ENCODE assay signal across 11 mouse cellular contexts in the genomic region with DNA sequence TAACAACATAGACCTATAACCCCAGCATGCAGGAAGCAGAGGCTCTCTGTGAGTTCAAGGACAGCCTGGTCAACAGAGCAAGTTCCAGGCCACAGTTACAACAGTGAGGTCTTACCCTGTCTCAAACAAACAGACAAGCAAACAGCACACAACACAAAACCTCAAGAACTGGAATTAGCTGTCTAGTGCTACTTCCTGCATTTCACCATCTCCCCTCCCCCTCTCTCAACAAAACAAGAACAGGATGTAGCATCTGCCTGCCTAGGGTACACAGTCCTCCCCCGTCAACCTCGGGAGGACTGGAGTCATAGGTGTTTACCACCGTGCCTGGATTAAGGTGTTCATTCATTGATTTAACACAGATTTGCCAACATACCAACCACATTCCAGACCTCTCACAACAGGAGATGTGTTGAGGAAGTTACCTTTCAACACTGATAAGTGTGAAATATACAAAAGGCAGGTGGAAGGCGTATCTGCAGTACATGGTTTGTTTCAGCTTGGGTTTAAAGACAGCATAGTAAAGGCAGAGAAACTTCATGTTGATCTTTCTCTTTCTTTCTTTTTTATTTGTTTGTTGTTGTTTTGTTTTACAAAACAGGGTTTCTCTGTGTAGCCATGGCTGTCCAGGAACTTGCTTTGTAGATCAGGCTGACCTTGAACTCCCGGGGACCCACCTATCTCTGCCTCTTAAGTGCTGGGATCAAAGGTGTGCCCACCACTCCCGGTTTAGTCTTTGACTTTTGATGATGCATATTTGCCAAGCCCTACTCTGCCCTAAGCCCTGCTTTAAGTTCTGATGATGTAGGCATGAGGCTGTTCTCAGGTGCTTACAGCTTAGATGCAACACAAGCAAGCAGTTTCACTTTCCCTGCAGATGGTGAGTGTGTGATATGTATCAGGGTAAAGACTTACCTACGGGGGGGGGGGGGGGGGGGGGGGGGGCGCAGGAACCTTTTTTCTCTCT. TPM values are rescaled to one million over a fixed set of nuclear protein-coding genes. Genes with fewer than 3 reads are reported as not detected.
A peak's percentile ranks its signal among the peaks of the same experiment; 100 is the strongest.
DNase-seq lines count a peak whose midpoint lies in the region; ATAC-seq lines count a peak whose summit lies in the region.
"Had no signal": no experiment of that assay in that cellular context is flagged by ENCODE, and none has a peak within 500 bp of the region (broad histone marks: within the 10 kb centered on the region; RNA-seq: fewer than 3 reads in every experiment).

No protein-coding gene starts in this region.

- no peaks in the 10 kb centered on the region for H3K27me3 ChIP-seq in midbrain, embryonic 14.5 days (ENCODE audit: control insufficient read depth, insufficient read depth, low read length)

- H3K9me3 ChIP-seq in midbrain, embryonic 14.5 days (ENCODE audit: control insufficient read depth, low read length): no peaks in the 10 kb centered on the region
- H3K9me3 ChIP-seq: hindbrain, embryonic 10.5 days had no signal

- 88% methylated on average over 7 of the region's 8 CpGs for WGBS in midbrain, embryonic 14.5 days

- no peak overlapping the region for H3K4me3 ChIP-seq in midbrain, embryonic 14.5 days (replicated peaks; ENCODE audit: low read depth, low read length)
- H3K4me3 ChIP-seq: erythroblast, embryonic 14.5 days; hindbrain, embryonic 10.5 days had no signal

- no peaks in the 10 kb centered on the region for H3K4me1 ChIP-seq in midbrain, embryonic 14.5 days (ENCODE audit: control insufficient read depth, insufficient read depth, low read length)
- H3K4me1 ChIP-seq: hindbrain, embryonic 10.5 days had no signal

- ATAC-seq in midbrain, embryonic 14.5 days (ENCODE audit: low FRiP score, low TSS enrichment): no peak

- no peaks in the 10 kb centered on the region for H3K36me3 ChIP-seq in midbrain, embryonic 14.5 days (ENCODE audit: control insufficient read depth, insufficient read depth, low read length)
- H3K36me3 ChIP-seq: hindbrain, embryonic 10.5 days had no signal

- no peak overlapping the region for H3K4me2 ChIP-seq in midbrain, embryonic 14.5 days (ENCODE audit: low read length)

- no peak overlapping the region for H3K27ac ChIP-seq in midbrain, embryonic 14.5 days (replicated peaks; ENCODE audit: low read depth, low read length)
- H3K27ac ChIP-seq: hindbrain, embryonic 10.5 days had no signal

- DNase-seq in layer of hippocampus, adult 11-12 months (ENCODE audit: low spot score): peak; percentile 32
- DNase-seq in layer of hippocampus, postnatal 25 days (ENCODE audit: extremely low spot score in 1 of 2, low spot score in 1 of 2): no peak
- DNase-seq in ZHBTc4 (ENCODE audit: low read depth, low spot score): peak; percentile 92
- peak; percentile 58 for DNase-seq in lung, postnatal 36 days
- DNase-seq in thymus, postnatal 0 days (ENCODE audit: low spot score): peak; percentile 90
- no peak for DNase-seq in cerebellum, adult 9-11 months
- no peak for DNase-seq in midbrain, embryonic 14.5 days
- DNase-seq in frontal cortex, postnatal 36 days (ENCODE audit: low spot score in 2 of 2): no peak
- DNase-seq: cerebellum, adult 11 months had no signal

- H3K9ac ChIP-seq in midbrain, embryonic 14.5 days (replicated peaks; ENCODE audit: low read length): no peak overlapping the region

RNA-seq across cellular contexts. Expression of a gene that starts 9.0 kb away (rescaled TPM):
- 10 to 100 TPM; 26.2 to 26.4 TPM for total RNA-seq in layer of hippocampus, postnatal 25 days (2021)
- 49.4 and 50.9 TPM in 2 replicates for polyA plus RNA-seq in thymus, postnatal 0 days (2015; fragmentation: Nextera tagmentation; extraction: Ambion mirVana)
- polyA plus RNA-seq in midbrain, embryonic 14.5 days (2014; fragmentation: Nextera tagmentation; extraction: Ambion mirVana): 45.7 and 46.4 TPM in 2 replicates

RNA-seq across cellular contexts. Expression of a gene that starts 18.0 kb away (rescaled TPM):
- 100 to 1,000 TPM; 103 to 106 TPM for total RNA-seq in layer of hippocampus, postnatal 25 days (2021)
- polyA plus RNA-seq in thymus, postnatal 0 days (2015; fragmentation: Nextera tagmentation; extraction: Ambion mirVana): 8.0 and 9.5 TPM in 2 replicates
- polyA plus RNA-seq in midbrain, embryonic 14.5 days (2014; fragmentation: Nextera tagmentation; extraction: Ambion mirVana): 37.0 and 49.7 TPM in 2 replicates

Comparison
In these comparisons a context has a peak if more than half of its experiments do, and no peak if none do; other contexts are left out.
1. DNase-seq: peak in layer of hippocampus, adult 11-12 months (single experiment), ZHBTc4 (single experiment), lung, postnatal 36 days (single experiment) and thymus, postnatal 0 days (single experiment); none in layer of hippocampus, postnatal 25 days (0 of 2), cerebellum, adult 9-11 months (single experiment), midbrain, embryonic 14.5 days (single experiment) and frontal cortex, postnatal 36 days (0 of 2).